Mouse (Mus musculus): ENCODE measurements at regions not wholly inside any gene's neighbourhood (a gene's known extent, or its start where the extent isn't known, plus 50 kb on each side); places are given as distances from the start of the nearest gene placed in this dataset.

DNA sequence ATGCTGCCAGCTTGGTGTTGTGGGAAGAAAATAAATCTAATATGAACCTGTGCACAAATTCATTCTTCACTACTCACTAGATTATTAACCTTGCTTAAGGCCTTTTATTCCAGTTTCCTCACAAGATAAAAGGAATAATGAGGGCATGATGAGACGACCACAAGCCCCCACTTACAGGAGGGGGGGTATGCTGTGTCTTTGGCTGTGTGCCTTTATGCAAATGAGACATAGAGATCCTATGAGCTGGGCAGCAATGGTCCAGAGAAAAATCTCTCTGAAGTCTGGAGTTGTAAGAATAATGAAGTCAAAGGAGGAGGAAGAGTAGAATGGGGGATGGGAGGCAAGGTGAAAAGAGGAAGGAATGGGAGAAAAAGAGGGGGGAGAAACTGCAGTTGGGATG is 392.2 kb upstream of the Plxna2 start:
- no peak for TF ChIP-seq CTCF (IDR thresholded peaks at IDR 0.05; ENCODE audit: extremely low read depth, insufficient read depth, insufficient read length, insufficient replicate concordance)
- no peak for TF ChIP-seq POLR2A (IDR thresholded peaks at IDR 0.05; ENCODE audit: low read depth, low read length)
